Mouse (Mus musculus): ENCODE data around the gene Pcyt1b.

DNA sequence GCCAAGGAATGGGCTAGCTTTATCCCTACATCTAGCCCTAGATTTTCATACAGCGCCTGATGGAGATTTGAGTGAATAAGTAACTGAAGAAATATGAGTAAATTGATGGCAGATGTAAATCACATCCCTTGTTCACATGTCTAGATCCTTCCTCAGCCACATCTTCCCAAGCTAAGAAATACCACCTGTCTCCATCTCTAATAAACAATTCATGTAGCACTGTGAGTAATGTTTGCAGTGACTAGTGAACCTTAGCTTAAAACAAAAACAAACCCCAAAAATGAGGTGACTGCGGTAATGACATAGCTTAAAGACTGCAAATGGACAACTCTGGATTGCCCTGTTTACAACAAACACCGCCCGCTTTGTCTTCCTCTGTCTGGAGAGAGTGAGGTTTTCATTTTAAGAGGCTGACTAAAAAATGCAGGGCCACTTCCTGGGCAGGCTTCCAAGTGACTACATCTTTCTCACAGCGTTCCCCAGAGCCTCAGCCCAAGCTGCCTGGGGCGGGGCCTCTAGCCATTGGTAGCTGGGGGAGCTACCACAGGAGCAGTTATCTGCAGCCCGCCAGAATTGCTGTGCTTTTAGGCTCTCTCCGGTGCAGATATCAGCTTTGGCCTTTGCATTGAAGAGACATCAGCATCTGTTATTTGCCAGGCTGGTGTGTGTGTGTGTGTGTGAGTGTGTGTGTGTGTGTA is 46.0 kb downstream of the Pcyt1b start:
- TF ChIP-seq TCF3 (IDR thresholded peaks at IDR 0.05; ENCODE audit: insufficient read length, low read depth) (no peak), POLR2A (IDR thresholded peaks at IDR 0.05; ENCODE audit: insufficient read length, low read depth) (no peak), CEBPB (IDR thresholded peaks at IDR 0.05; ENCODE audit: insufficient read depth, poor library complexity, severe bottlenecking) (no peak), MYOD1 (IDR thresholded peaks at IDR 0.05; ENCODE audit: control insufficient read depth in 1 of 3, insufficient read length in 2 of 3, low read depth in 2 of 3) (no peak), POLR2AphosphoS2 (IDR thresholded peaks at IDR 0.05; ENCODE audit: insufficient read length, low read depth) (no peak)
